Mouse (Mus musculus) macrophage (primary cell): ENCODE measurements around the gene Bptf. TPM values are rescaled to one million over a fixed set of nuclear protein-coding genes. Genes with fewer than 3 reads are reported as not detected.
A peak's percentile ranks its signal among the peaks of the same experiment; 100 is the strongest.

Experiments used
- H3K27ac ChIP-seq: fragments of 350-480 bp; formaldehyde crosslinking; 2 replicates; pipeline ENCODE4 v1.9.0; 2021
- H3K36me3 ChIP-seq: fragments of 350-480 bp; formaldehyde crosslinking; 2 replicates; pipeline ENCODE4 v1.9.0; 2021; ENCODE audit errors: inconsistent target
- H3K4me3 ChIP-seq: fragments of 350-480 bp; formaldehyde crosslinking; 2 replicates; pipeline ENCODE4 v1.9.0; 2021; ENCODE audit errors: inconsistent target
- H3K79me2 ChIP-seq: fragments of 350-480 bp; formaldehyde crosslinking; 2 replicates; pipeline ENCODE4 v1.9.0; 2021; ENCODE audit errors: inconsistent target
- WGBS: methylation state at CpG from one replicate; pipeline ENCODE4 v1.1.7; 2026; ENCODE audit warnings: inconsistent platforms; ENCODE audit not compliant: missing documents; 5-methylcytosine and 5-hydroxymethylcytosine counted together
- polyA plus RNA-seq: library from polyadenylated mRNA; stranded (reverse); fragments of 250-400 nt; gene quantifications from 3 replicates; pipeline ENCODE4 v1.2.4, GENCODE M21; 2018; ENCODE audit warnings: inconsistent platforms

Bptf gene
- polyA plus RNA-seq, 1 experiment from 2014 or later, result 37.1 TPM

- no peak overlapping the region for H3K4me3 ChIP-seq
- no peaks in the 10 kb centered on the region for H3K79me2 ChIP-seq
- 98% methylated on average over 6 of the region's 6 CpGs for WGBS
- peaks cover 90% of the 10 kb centered on the region for H3K36me3 ChIP-seq
- H3K27ac ChIP-seq, result no peak overlapping the region
Measured at GRCm38 (mm10) chr11:107057391-107057790, 74.5 kb downstream of the Bptf start.

- no peaks in the 10 kb centered on the region for H3K79me2 ChIP-seq
- 91% methylated on average over 6 of the region's 6 CpGs for WGBS
- no peak overlapping the region for H3K4me3 ChIP-seq
- peaks cover 76% of the 10 kb centered on the region for H3K36me3 ChIP-seq
- no peak overlapping the region for H3K27ac ChIP-seq
Measured at GRCm38 (mm10) chr11:107054870-107055269, 77.1 kb downstream of the Bptf start.

GRCm38 (mm10) chr11:107046766-107047620 lies 84.9 kb downstream of the Bptf start:
- WGBS, result 88% methylated on average over 15 of the region's 15 CpGs
- Histone ChIP-seq H3K4me3 (no peak overlapping the region), H3K79me2 (no peaks in the 10 kb centered on the region), H3K27ac (no peak overlapping the region), H3K36me3 (peaks cover 48% of the 10 kb centered on the region)

- Histone ChIP-seq H3K4me3 (no peak overlapping the region), H3K79me2 (no peaks in the 10 kb centered on the region), H3K36me3 (peaks cover 57% of the 10 kb centered on the region), H3K27ac (no peak overlapping the region)
- WGBS, result 85% methylated on average over 4 of the region's 4 CpGs
Measured at GRCm38 (mm10) chr11:107045546-107045945, 86.4 kb downstream of the Bptf start.

GRCm38 (mm10) chr11:107044321-107044720 lies 87.6 kb downstream of the Bptf start:
- 29% methylated on average over 5 of the region's 5 CpGs for WGBS
- no peaks in the 10 kb centered on the region for H3K79me2 ChIP-seq
- no peak overlapping the region for H3K4me3 ChIP-seq
- H3K36me3 ChIP-seq, result peaks cover 58% of the 10 kb centered on the region
- no peak overlapping the region for H3K27ac ChIP-seq

- Histone ChIP-seq H3K27ac (no peak overlapping the region), H3K4me3 (no peak overlapping the region), H3K79me2 (no peaks in the 10 kb centered on the region), H3K36me3 (peaks cover 58% of the 10 kb centered on the region)
- 96% methylated on average over 11 of the region's 11 CpGs for WGBS
Measured at GRCm38 (mm10) chr11:107043361-107043760, 88.6 kb downstream of the Bptf start.

GRCm38 (mm10) chr11:107041396-107041795 lies 90.5 kb downstream of the Bptf start:
- Histone ChIP-seq H3K36me3 (peaks cover 44% of the 10 kb centered on the region), H3K79me2 (no peaks in the 10 kb centered on the region), H3K4me3 (no peak overlapping the region), H3K27ac (no peak overlapping the region)
- WGBS, result 94% methylated on average over 3 of the region's 3 CpGs

- Histone ChIP-seq H3K4me3 (no peak overlapping the region), H3K36me3 (peaks cover 32% of the 10 kb centered on the region), H3K79me2 (no peaks in the 10 kb centered on the region), H3K27ac (no peak overlapping the region)
- WGBS, result 93% methylated on average over 5 of the region's 5 CpGs
Measured at GRCm38 (mm10) chr11:107039417-107039816, 92.5 kb downstream of the Bptf start.

- no peak overlapping the region for H3K27ac ChIP-seq
- no peak overlapping the region for H3K4me3 ChIP-seq
- 94% methylated on average over 10 of the region's 10 CpGs for WGBS
- H3K36me3 ChIP-seq, result no peaks in the 10 kb centered on the region; the same call in 1 of the 2 replicates
- H3K79me2 ChIP-seq, result no peaks in the 10 kb centered on the region
Measured at GRCm38 (mm10) chr11:107034085-107034810, 97.7 kb downstream of the Bptf start.

- no peak overlapping the region for H3K4me3 ChIP-seq
- no peak overlapping the region for H3K27ac ChIP-seq
- WGBS, result 85% methylated on average over 7 of the region's 7 CpGs
- H3K79me2 ChIP-seq, result no peaks in the 10 kb centered on the region
- no peaks in the 10 kb centered on the region for H3K36me3 ChIP-seq
Measured at GRCm38 (mm10) chr11:107031635-107032034, 100.3 kb downstream of the Bptf start.

GRCm38 (mm10) chr11:107029536-107029935 lies 102.4 kb downstream of the Bptf start:
- WGBS, result 50% methylated on average over 18 of the region's 19 CpGs
- Histone ChIP-seq H3K4me3 (no peak overlapping the region), H3K79me2 (no peaks in the 10 kb centered on the region), H3K36me3 (no peaks in the 10 kb centered on the region), H3K27ac (no peak overlapping the region)

GRCm38 (mm10) chr11:107028754-107029153 lies 103.2 kb downstream of the Bptf start:
- no peak overlapping the region for H3K27ac ChIP-seq
- no peaks in the 10 kb centered on the region for H3K79me2 ChIP-seq
- WGBS, result 87% methylated on average over 6 of the region's 6 CpGs
- H3K4me3 ChIP-seq, result peak overlapping the region; percentile 48
- no peaks in the 10 kb centered on the region for H3K36me3 ChIP-seq

- Histone ChIP-seq H3K36me3 (no peaks in the 10 kb centered on the region), H3K27ac (no peak overlapping the region), H3K4me3 (peak overlapping the region; percentile 48), H3K79me2 (no peaks in the 10 kb centered on the region)
- WGBS, result 4% methylated on average over 29 of the region's 29 CpGs
Measured at GRCm38 (mm10) chr11:107028275-107028618, 103.7 kb downstream of the Bptf start.

GRCm38 (mm10) chr11:107027431-107028274 lies 104.3 kb downstream of the Bptf start:
- H3K4me3 ChIP-seq, result peak overlapping the region; percentile 48
- H3K79me2 ChIP-seq, result no peaks in the 10 kb centered on the region
- no peak overlapping the region for H3K27ac ChIP-seq
- H3K36me3 ChIP-seq, result no peaks in the 10 kb centered on the region
- under 1% methylated on average over 73 of the region's 107 CpGs for WGBS
